Mouse (Mus musculus) hindbrain, embryonic 13.5 days (tissue): ENCODE results near the gene Mapk12. TPM values are rescaled to one million over a fixed set of nuclear protein-coding genes. Genes with fewer than 3 reads are reported as not detected.

ENCODE experiments used
- microRNA-seq: library from miRNA; unstranded; fragments of <30 nt; microRNA quantifications from one replicate; pipeline ENCODE4, GENCODE M21; 2016
- polyA plus RNA-seq: library from polyadenylated mRNA; unstranded; fragments of >200 nt; fragmentation: Nextera tagmentation; extraction: Ambion mirVana; gene quantifications from 2 replicates; pipeline ENCODE4 v1.2.1, GENCODE M21; 2015

Mapk12 gene
- polyA plus RNA-seq, 1 experiment from 2014 or later: 7.1 TPM

Small RNA genes within 50 kb of the gene (microRNA-seq; reads per million reads assigned to microRNA genes)
- gene Mir6958 (6.3 reads per million, percentile 19 among the genes with 10 or more reads in this experiment), gene Mir7118 (0.70 reads per million)

Other genes with a start within 250 kb of the Mapk12 start
- gene Ttll8, start 186.3 kb downstream of the Mapk12 start, polyA plus RNA-seq: not detected in 2 replicates
- gene Mlc1, start 161.7 kb downstream of the Mapk12 start, polyA plus RNA-seq: 8.2 and 11.8 TPM in 2 replicates
- not detected in 2 replicates for gene Mov10l1, start 157.8 kb downstream of the Mapk12 start, polyA plus RNA-seq
- gene Panx2, start 81.0 kb downstream of the Mapk12 start, polyA plus RNA-seq: 3.8 and 4.1 TPM in 2 replicates
- gene Trabd, start 65.6 kb downstream of the Mapk12 start, polyA plus RNA-seq: 38.8 and 39.5 TPM in 2 replicates
- gene Selenoo, start 51.6 kb downstream of the Mapk12 start, polyA plus RNA-seq: 19.9 and 20.7 TPM in 2 replicates
- gene Tubgcp6, start 17.6 kb downstream of the Mapk12 start, polyA plus RNA-seq: 17.5 and 18.9 TPM in 2 replicates
- gene Hdac10, start 12.0 kb downstream of the Mapk12 start, polyA plus RNA-seq: 24.3 and 24.5 TPM in 2 replicates
- 36.1 and 36.5 TPM in 2 replicates for gene Mapk11, start 8.9 kb upstream of the Mapk12 start, polyA plus RNA-seq
- 99.2 and 104 TPM in 2 replicates for gene Plxnb2, start 40.1 kb upstream of the Mapk12 start, polyA plus RNA-seq
- 75.1 and 86.5 TPM in 2 replicates for gene Dennd6b, start 55.8 kb upstream of the Mapk12 start, polyA plus RNA-seq
- 82.8 and 87.3 TPM in 2 replicates for gene Ppp6r2, start 70.8 kb upstream of the Mapk12 start, polyA plus RNA-seq
- gene Sbf1, start 174.6 kb upstream of the Mapk12 start, polyA plus RNA-seq: 78.4 and 83.3 TPM in 2 replicates
- not detected in 2 replicates for gene Adm2, start 182.0 kb upstream of the Mapk12 start, polyA plus RNA-seq
- gene Miox, start 193.7 kb upstream of the Mapk12 start, polyA plus RNA-seq: not detected in 2 replicates
- gene Lmf2, start 215.0 kb upstream of the Mapk12 start, polyA plus RNA-seq: 32.2 and 32.6 TPM in 2 replicates
- gene Ncaph2, start 215.0 kb upstream of the Mapk12 start, polyA plus RNA-seq: 104 TPM in 2 replicates
- 10.9 and 11.3 TPM in 2 replicates for gene Sco2, start 233.1 kb upstream of the Mapk12 start, polyA plus RNA-seq
- 2.2 and 2.4 TPM in 2 replicates for gene Tymp, start 236.3 kb upstream of the Mapk12 start, polyA plus RNA-seq
- gene Odf3b, start 238.6 kb upstream of the Mapk12 start, polyA plus RNA-seq: 2.4 and 3.4 TPM in 2 replicates
- gene Klhdc7b, start 244.2 kb upstream of the Mapk12 start, polyA plus RNA-seq: 0.05 TPM in 1 of 2 replicates, not detected in the other